Mouse (Mus musculus): ENCODE measurements around the gene Ccdc142.

DNA sequence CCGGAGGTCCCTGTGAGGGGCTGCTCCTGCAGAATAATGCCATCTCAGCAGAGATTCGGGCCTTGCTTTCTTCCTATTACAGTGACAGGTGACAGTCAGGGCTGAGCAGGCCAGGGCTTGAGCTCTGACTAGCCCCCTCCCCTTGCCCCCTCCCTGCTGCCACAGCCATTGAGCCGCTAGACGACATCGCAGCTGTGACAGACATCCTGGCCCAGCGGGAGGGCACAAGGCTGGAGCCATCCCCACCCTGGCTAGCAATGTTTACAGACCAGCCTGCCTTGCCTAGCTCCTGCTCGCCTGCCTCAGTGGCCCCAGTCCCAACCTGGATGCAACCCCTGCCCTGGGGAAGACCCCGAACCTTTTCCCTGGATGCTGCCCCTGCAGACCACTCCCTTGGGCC is 50.3 kb downstream of the Ccdc142 start:
- TF ChIP-seq CTCF (IDR thresholded peaks at IDR 0.05) (no peak), EP300 (IDR thresholded peaks at IDR 0.05) (no peak)
